10 mouse cellular contexts compared by ENCODE assay signal in genomic region chr5:114875858-114876257, GRCm38 (mm10). TPM values are rescaled to one million over a fixed set of nuclear protein-coding genes. Genes with fewer than 3 reads are reported as not detected.
A peak's percentile ranks its signal among the peaks of the same experiment; 100 is the strongest.
DNase-seq lines count a peak whose midpoint lies in the region; ATAC-seq and TF ChIP-seq lines count a peak whose summit lies in the region.
"Had no signal": no experiment of that assay in that cellular context is flagged by ENCODE, and none has a peak within 500 bp of the region (broad histone marks: within the 10 kb centered on the region; RNA-seq: fewer than 3 reads in every experiment).

No protein-coding gene starts in this region.

- peaks cover 9% of the 10 kb centered on the region; the same call in 1 of the 2 replicates for H3K4me1 ChIP-seq in embryonic facial prominence, embryonic 14.5 days (ENCODE audit: control insufficient read depth, insufficient read depth, low read length)
- 0 out of 2 replicates have a peak, but pooled peaks cover 3% of the 10 kb centered on the region for H3K4me1 ChIP-seq in liver, postnatal 0 days (ENCODE audit: insufficient read depth)
- no peaks in the 10 kb centered on the region for H3K4me1 ChIP-seq in midbrain, embryonic 14.5 days (ENCODE audit: control insufficient read depth, insufficient read depth, low read length)

- H3K27me3 ChIP-seq in embryonic facial prominence, embryonic 14.5 days (replicated peaks; ENCODE audit: control insufficient read depth, insufficient read depth, low read length): no peaks in the 10 kb centered on the region
- 0 out of 2 replicates have a peak, but pooled peaks cover 4% of the 10 kb centered on the region for H3K27me3 ChIP-seq in liver, postnatal 0 days (ENCODE audit: insufficient read depth, low read length)
- no peaks in the 10 kb centered on the region for H3K27me3 ChIP-seq in midbrain, embryonic 14.5 days (ENCODE audit: control insufficient read depth, insufficient read depth, low read length)

- no peaks in the 10 kb centered on the region for H3K36me3 ChIP-seq in embryonic facial prominence, embryonic 14.5 days (ENCODE audit: control insufficient read depth, insufficient read depth, low read length)
- H3K36me3 ChIP-seq in liver, postnatal 0 days (replicated peaks; ENCODE audit: insufficient read depth, low read length): no peaks in the 10 kb centered on the region
- no peaks in the 10 kb centered on the region for H3K36me3 ChIP-seq in midbrain, embryonic 14.5 days (ENCODE audit: control insufficient read depth, insufficient read depth, low read length)

- TF ChIP-seq CTCF in liver, postnatal 0 days (IDR thresholded peaks at IDR 0.05; ENCODE audit: low read depth): peak; percentile 73

- no peaks in the 10 kb centered on the region for H3K9me3 ChIP-seq in embryonic facial prominence, embryonic 14.5 days (ENCODE audit: control insufficient read depth, low read length)
- no peaks in the 10 kb centered on the region for H3K9me3 ChIP-seq in liver, postnatal 0 days (ENCODE audit: low read length)
- H3K9me3 ChIP-seq in midbrain, embryonic 14.5 days (ENCODE audit: control insufficient read depth, low read length): no peaks in the 10 kb centered on the region

- no peak overlapping the region for H3K27ac ChIP-seq in embryonic facial prominence, embryonic 14.5 days (replicated peaks; ENCODE audit: low read depth, low read length)
- H3K27ac ChIP-seq in liver, postnatal 0 days (ENCODE audit: low read depth): no peak overlapping the region
- no peak overlapping the region for H3K27ac ChIP-seq in midbrain, embryonic 14.5 days (replicated peaks; ENCODE audit: low read depth, low read length)
- H3K27ac ChIP-seq: macrophage had no signal

- peak; percentile 62; the same call in 1 of the 2 replicates for ATAC-seq in embryonic facial prominence, embryonic 14.5 days (ENCODE audit: low read depth)
- ATAC-seq in liver, postnatal 0 days: peak; percentile 62; the same call in 1 of the 2 replicates
- no peak for ATAC-seq in midbrain, embryonic 14.5 days (ENCODE audit: low FRiP score, low TSS enrichment)

- no peak for TF ChIP-seq EP300 in liver, postnatal 0 days (IDR thresholded peaks at IDR 0.05; ENCODE audit: low read depth)

- no peak overlapping the region for H3K4me2 ChIP-seq in embryonic facial prominence, embryonic 14.5 days (ENCODE audit: low read depth, low read length)
- H3K4me2 ChIP-seq in liver, postnatal 0 days (ENCODE audit: low read depth, low read length): peak overlapping the region; percentile 50
- no peak overlapping the region for H3K4me2 ChIP-seq in midbrain, embryonic 14.5 days (ENCODE audit: low read length)

- H3K4me3 ChIP-seq in embryonic facial prominence, embryonic 14.5 days (ENCODE audit: low read depth, low read length): no peak overlapping the region
- H3K4me3 ChIP-seq in liver, postnatal 0 days (ENCODE audit: low read depth, low read length): no peak overlapping the region
- no peak overlapping the region for H3K4me3 ChIP-seq in midbrain, embryonic 14.5 days (replicated peaks; ENCODE audit: low read depth, low read length)

- DNase-seq in kidney, adult 18-20 months: peak; percentile 38
- no peak for DNase-seq in kidney, adult 11 months
- peak; percentile 12 for DNase-seq in MN1 (ENCODE audit: low spot score)
- peak; percentile 29 for DNase-seq in embryonic facial prominence, embryonic 14.5 days (ENCODE audit: low spot score)
- peak; percentile 49 for DNase-seq in liver, postnatal 0 days
- DNase-seq in T-cell, adult 2 months (ENCODE audit: low spot score): no peak
- no peak for DNase-seq in midbrain, embryonic 14.5 days
- no peak for DNase-seq in layer of hippocampus, postnatal 14 days (ENCODE audit: low spot score in 2 of 2)

- 44% methylated on average over 6 of the region's 6 CpGs for WGBS in embryonic facial prominence, embryonic 14.5 days
- WGBS in liver, postnatal 0 days (ENCODE audit: insufficient replicate concordance): 46% methylated on average over 6 of the region's 6 CpGs
- WGBS in midbrain, embryonic 14.5 days: 54% methylated on average over 6 of the region's 6 CpGs

- 0 out of 2 replicates have a peak overlapping the region, but pooled peaks have one; percentile 0 for H3K9ac ChIP-seq in embryonic facial prominence, embryonic 14.5 days (ENCODE audit: low read depth, low read length)
- H3K9ac ChIP-seq in liver, postnatal 0 days (replicated peaks): no peak overlapping the region
- H3K9ac ChIP-seq in midbrain, embryonic 14.5 days (replicated peaks; ENCODE audit: low read length): no peak overlapping the region

RNA-seq across cellular contexts. Expression of gene Gm9936, which starts 17.4 kb away (rescaled TPM):
- 0.22 and 0.31 TPM in 2 replicates for polyA plus RNA-seq in embryonic facial prominence, embryonic 14.5 days (2014; fragmentation: Nextera tagmentation; extraction: Ambion mirVana)
- not detected in 2 replicates for polyA plus RNA-seq in liver, postnatal 0 days (2015; fragmentation: Nextera tagmentation; extraction: Ambion mirVana)
- 3.4 and 3.5 TPM in 2 replicates for polyA plus RNA-seq in midbrain, embryonic 14.5 days (2014; fragmentation: Nextera tagmentation; extraction: Ambion mirVana)
- under 1 TPM; 0.88 to 0.97 TPM for total RNA-seq in layer of hippocampus, postnatal 14 days (2021)
- total RNA-seq: heart, adult 18-20 months had no signal
- polyA plus RNA-seq: macrophage had no signal

RNA-seq across cellular contexts. Expression of gene Oasl2, which starts 20.9 kb away (rescaled TPM):
- polyA plus RNA-seq in embryonic facial prominence, embryonic 14.5 days (2014; fragmentation: Nextera tagmentation; extraction: Ambion mirVana): 3.5 and 5.0 TPM in 2 replicates
- polyA plus RNA-seq in liver, postnatal 0 days (2015; fragmentation: Nextera tagmentation; extraction: Ambion mirVana): 7.8 and 10.1 TPM in 2 replicates
- 2.5 and 7.9 TPM in 2 replicates for polyA plus RNA-seq in midbrain, embryonic 14.5 days (2014; fragmentation: Nextera tagmentation; extraction: Ambion mirVana)
- total RNA-seq in layer of hippocampus, postnatal 14 days (2021): 1 to 10 TPM in 1 of 2 experiments, under 1 TPM in 1; 0.64 to 1.4 TPM

RNA-seq across cellular contexts. Expression of gene 4930519G04Rik, which starts 22.4 kb away (rescaled TPM):
- polyA plus RNA-seq in embryonic facial prominence, embryonic 14.5 days (2014; fragmentation: Nextera tagmentation; extraction: Ambion mirVana): not detected in 2 replicates
- polyA plus RNA-seq in liver, postnatal 0 days (2015; fragmentation: Nextera tagmentation; extraction: Ambion mirVana): not detected in 2 replicates
- polyA plus RNA-seq in midbrain, embryonic 14.5 days (2014; fragmentation: Nextera tagmentation; extraction: Ambion mirVana): not detected in 2 replicates
- not detected for total RNA-seq in layer of hippocampus, postnatal 14 days (2021)
- total RNA-seq: heart, adult 18-20 months had no signal
- polyA plus RNA-seq: macrophage had no signal

RNA-seq across cellular contexts. Expression of gene Oasl1, which starts 47.2 kb away (rescaled TPM):
- polyA plus RNA-seq in embryonic facial prominence, embryonic 14.5 days (2014; fragmentation: Nextera tagmentation; extraction: Ambion mirVana): 0.56 and 0.85 TPM in 2 replicates
- polyA plus RNA-seq in liver, postnatal 0 days (2015; fragmentation: Nextera tagmentation; extraction: Ambion mirVana): 2.2 TPM in 2 replicates
- 2.0 TPM in 1 of 2 replicates, not detected in the other for polyA plus RNA-seq in midbrain, embryonic 14.5 days (2014; fragmentation: Nextera tagmentation; extraction: Ambion mirVana)
- total RNA-seq in layer of hippocampus, postnatal 14 days (2021): not detected

RNA-seq across cellular contexts. Expression of gene 1500011B03Rik, which starts 52.6 kb away (rescaled TPM):
- polyA plus RNA-seq in embryonic facial prominence, embryonic 14.5 days (2014; fragmentation: Nextera tagmentation; extraction: Ambion mirVana): 97.9 and 99.8 TPM in 2 replicates
- polyA plus RNA-seq in liver, postnatal 0 days (2015; fragmentation: Nextera tagmentation; extraction: Ambion mirVana): 31.2 and 32.5 TPM in 2 replicates
- 276 and 315 TPM in 2 replicates for polyA plus RNA-seq in midbrain, embryonic 14.5 days (2014; fragmentation: Nextera tagmentation; extraction: Ambion mirVana)
- total RNA-seq in layer of hippocampus, postnatal 14 days (2021): 100 to 1,000 TPM; 148 to 161 TPM

Comparison
In these comparisons a context has a peak if more than half of its experiments do, and no peak if none do; other contexts are left out.
1. DNase-seq: peak in kidney, adult 18-20 months (single experiment), MN1 (single experiment), embryonic facial prominence, embryonic 14.5 days (single experiment) and liver, postnatal 0 days (single experiment); none in kidney, adult 11 months (single experiment), T-cell, adult 2 months (single experiment), midbrain, embryonic 14.5 days (single experiment) and layer of hippocampus, postnatal 14 days (0 of 2).